Mouse (Mus musculus) cortical plate, adult 2 months (tissue): Measurements from ENCODE around the gene Fbxo40. TPM values are rescaled to one million over a fixed set of nuclear protein-coding genes. Genes with fewer than 3 reads are reported as not detected.

Experiments
- H3K27ac ChIP-seq: fragments of 200-500 bp; 2 replicates; pipeline ENCODE4 v1.5.1; 2012; ENCODE audit warnings: low read length, control low read depth, inconsistent platforms; ENCODE audit not compliant: insufficient read depth
- H3K4me1 ChIP-seq: fragments of 200-500 bp; 2 replicates; pipeline ENCODE4 v1.6.1; 2011; ENCODE audit warnings: low read length; ENCODE audit not compliant: control insufficient read depth, insufficient read depth
- H3K4me3 ChIP-seq: fragments of 200-500 bp; 2 replicates; pipeline ENCODE4 v1.5.1; 2011; ENCODE audit warnings: mild to moderate bottlenecking, low read length, control low read depth; ENCODE audit not compliant: insufficient read depth
- CTCF ChIP-seq: fragments of 200-500 bp; IDR thresholded peaks from 2 replicates; pipeline ENCODE4 v1.5.1; 2011; ENCODE audit warnings: mild to moderate bottlenecking, control low read depth, low read length; ENCODE audit not compliant: insufficient read depth; ENCODE audit errors: extremely low read depth
- POLR2A ChIP-seq: fragments of 200-500 bp; IDR thresholded peaks from 2 replicates; pipeline ENCODE4 v1.6.1; 2011; ENCODE audit warnings: mild to moderate bottlenecking, low read length, control low read depth; ENCODE audit not compliant: insufficient read depth; ENCODE audit errors: extremely low read depth
- polyA plus RNA-seq: library from polyadenylated mRNA; depleted of rRNA; stranded (reverse); fragments of >200 nt; gene quantifications from 2 replicates; pipeline ENCODE4 v1.2.3, GENCODE M21; 2012; rRNA removed

Gene Fbxo40
- polyA plus RNA-seq = 0.10 and 0.15 TPM in 2 replicates

DNA sequence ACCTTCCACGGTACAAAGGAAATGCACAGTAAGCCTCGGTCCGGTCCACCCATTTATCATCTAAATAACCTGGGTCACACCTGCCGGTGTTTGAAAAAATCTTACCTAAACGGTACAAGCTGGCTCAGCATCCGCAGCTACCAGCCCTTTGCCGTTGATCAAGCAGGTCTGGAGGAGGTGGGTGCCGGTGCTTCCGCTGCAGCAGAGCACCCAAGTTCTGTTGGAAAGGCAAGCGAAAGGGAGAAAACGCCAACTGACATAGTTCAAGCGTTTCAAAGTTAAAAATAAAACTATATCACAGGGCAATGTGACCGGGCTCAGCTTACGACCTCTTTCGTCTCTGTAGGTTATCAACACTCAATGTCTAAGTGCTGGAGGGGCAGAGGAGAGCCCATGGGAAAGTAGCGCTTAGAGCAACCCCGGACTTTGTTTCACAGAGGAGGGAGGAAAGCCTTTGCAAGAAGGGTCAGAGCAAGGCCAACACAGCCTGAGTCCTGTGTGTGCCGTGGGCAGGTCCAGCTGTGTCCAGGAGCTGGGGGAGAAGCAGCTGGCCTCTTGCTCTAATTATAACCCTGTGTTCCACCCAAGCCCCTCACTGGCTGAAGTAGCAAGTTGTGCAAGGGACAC lies at the start of gene Fbxo40:
Gene Fbxo40 (minus strand): TSS at position 469 of the 627 bp plus-strand sequence.
- TF ChIP-seq POLR2A (no peak), CTCF (no peak)
- Histone ChIP-seq H3K4me3 (no peak within 1 kb of the TSS), H3K27ac (no peak within 1 kb of the TSS), H3K4me1 (no peaks in the 10 kb centered on the region)

DNA sequence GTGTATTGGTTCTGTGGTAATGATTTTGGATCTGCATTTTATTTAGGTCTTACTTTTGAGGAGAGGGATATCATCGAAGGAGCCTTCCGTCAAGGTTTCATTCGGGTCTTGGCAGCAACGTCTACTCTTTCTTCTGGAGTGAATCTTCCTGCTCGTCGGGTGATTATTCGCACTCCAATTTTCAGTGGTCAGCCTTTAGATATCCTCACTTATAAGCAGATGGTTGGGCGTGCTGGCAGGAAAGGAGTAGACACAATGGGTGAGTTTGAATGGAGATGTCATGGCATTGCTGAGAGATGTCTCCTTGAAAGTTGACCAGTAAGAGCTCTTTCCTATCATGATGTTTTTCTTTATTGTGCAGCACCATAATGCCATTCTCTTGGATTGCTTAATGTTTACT lies 44.5 kb upstream of the Fbxo40 start:
- TF ChIP-seq CTCF (no peak), POLR2A (no peak)
- Histone ChIP-seq H3K27ac (no peak overlapping the region), H3K4me1 (no peaks in the 10 kb centered on the region), H3K4me3 (no peak overlapping the region)

DNA sequence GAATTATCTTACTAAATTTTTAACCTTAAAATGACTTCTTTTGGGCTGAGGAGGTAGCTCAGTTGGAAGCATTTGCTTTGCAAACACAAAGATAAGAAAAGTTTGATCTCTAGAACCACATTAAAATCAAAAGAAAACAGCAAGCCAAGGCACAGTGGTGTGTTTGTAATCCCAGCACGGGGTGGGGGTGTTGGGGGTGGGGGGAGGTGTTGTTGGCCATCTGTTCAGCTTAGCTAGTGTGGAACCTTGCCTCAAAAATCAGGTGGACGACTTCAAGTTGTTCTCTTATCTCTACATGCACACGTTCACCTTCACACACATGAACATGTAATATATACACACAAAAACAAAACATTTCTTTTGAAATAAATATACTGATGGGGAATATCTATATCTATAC lies 41.7 kb upstream of the Fbxo40 start:
- Histone ChIP-seq H3K27ac (no peak overlapping the region), H3K4me3 (no peak overlapping the region), H3K4me1 (no peaks in the 10 kb centered on the region)
- TF ChIP-seq CTCF (no peak), POLR2A (no peak)

DNA sequence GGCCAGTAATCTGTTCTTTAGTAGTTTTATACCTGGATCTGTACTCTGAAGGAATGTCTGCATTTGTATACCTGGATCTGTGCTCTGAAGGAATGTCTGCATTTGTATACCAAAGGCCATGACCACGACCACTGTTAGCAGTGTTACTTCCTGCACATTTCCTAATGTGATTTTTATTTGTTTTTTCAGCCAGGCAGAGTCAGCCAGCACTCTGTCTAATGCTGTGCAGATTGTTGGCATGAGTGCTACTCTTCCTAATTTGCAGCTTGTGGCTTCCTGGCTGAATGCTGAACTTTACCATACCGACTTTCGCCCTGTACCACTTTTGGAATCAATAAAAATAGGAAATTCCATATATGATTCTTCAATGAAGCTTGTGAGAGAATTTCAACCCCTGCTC lies 37.3 kb upstream of the Fbxo40 start:
- Histone ChIP-seq H3K27ac (no peak overlapping the region), H3K4me3 (no peak overlapping the region), H3K4me1 (no peaks in the 10 kb centered on the region)
- TF ChIP-seq CTCF = no peak
- no peak for TF ChIP-seq POLR2A

DNA sequence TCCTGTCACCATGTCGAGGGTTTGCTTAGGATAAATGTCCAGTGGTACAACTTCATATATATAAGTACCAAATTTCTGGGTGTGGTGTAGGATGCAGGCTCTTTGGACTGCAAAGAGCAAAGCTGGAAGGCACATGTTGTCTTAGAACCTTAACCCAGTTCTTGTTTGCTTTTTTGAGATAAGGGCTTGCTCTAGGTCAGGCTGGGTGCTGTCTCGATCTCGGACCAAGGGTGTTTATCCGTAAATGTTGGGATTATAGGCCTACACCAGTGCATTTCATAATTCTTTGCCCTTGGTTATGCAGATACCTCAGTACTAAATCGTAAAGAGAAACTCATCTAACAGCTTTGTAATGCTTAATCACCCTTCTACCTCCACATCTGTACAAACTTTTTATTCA lies 22.1 kb upstream of the Fbxo40 start:
- peak overlapping the region; percentile 46; the same call in 1 of the 2 replicates for H3K4me3 ChIP-seq
- no peak overlapping the region for H3K27ac ChIP-seq
- TF ChIP-seq POLR2A = no peak
- TF ChIP-seq CTCF = no peak
- H3K4me1 ChIP-seq = 0 out of 2 replicates have a peak, but pooled peaks cover 2% of the 10 kb centered on the region

DNA sequence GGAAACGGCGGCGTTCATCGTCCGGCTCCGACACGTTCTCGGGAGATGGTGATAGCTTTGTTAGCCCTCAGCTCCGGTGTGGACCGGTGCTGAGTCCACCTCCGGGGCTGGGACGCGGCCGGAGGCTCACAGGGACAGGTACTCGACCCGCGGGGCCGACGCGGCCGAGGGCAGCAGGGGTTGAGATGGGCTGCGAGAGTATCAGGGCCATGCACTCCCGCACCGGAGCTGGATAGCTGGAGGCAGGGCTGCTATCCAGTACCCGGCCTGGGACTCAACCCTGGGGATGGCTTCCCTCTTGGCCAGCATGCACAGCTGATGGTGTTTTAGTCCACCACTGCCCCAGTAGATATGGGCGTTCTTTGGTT lies 21.6 kb upstream of the Fbxo40 start:
- TF ChIP-seq CTCF (no peak), POLR2A (no peak)

DNA sequence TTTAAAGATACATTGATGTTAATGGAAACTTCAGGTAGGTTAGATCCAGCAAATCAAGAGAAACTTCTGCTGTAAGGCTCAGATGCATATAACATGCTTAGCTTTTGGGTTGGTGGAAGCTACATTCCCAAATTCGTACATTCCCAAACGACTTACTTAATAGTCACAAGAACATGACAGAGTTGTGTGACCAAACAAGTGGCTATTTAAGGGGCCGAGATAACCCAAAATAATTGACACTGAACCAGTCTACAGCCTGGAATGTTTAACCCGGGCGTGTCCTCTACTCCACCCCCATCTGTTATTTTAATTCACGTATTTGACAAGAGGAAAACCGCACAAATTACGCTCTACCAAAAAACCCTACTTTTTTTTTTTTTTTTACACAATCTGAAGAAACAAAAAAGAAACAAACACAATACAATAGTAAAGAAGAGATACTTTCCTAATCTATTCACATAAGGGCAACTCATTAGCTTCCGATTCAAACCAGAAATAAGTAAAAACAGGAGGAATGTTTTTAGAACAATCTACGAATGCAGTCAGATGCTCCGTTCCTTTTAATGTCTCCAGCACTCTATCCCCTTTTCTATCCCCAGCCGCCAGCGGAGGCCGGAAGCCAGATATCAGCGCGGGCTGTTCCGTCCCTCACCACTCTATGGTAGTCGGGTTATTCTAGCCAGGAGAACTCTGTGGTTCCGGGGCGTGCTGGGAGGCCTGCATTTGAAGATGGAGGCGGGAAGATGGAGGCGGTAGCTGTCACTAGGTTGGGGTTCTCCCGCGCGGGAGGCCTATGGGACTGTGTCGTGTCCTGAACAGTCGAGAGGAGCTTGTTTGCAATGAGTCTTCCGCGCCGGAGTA lies 21.0 kb upstream of the Fbxo40 start, which contains the start of gene Polq:
Gene Polq (plus strand): TSS at position 726 of the 861 bp plus-strand sequence.
- 0 out of 2 replicates have a peak, but pooled peaks cover 2% of the 10 kb centered on the region for H3K4me1 ChIP-seq
- H3K4me3 ChIP-seq = peak within 1 kb of the TSS; percentile 46
- TF ChIP-seq CTCF (no peak), POLR2A (peak; percentile 77; the same call in 1 of the 2 replicates)
- no peak within 1 kb of the TSS for H3K27ac ChIP-seq

More for the DNA sequence above, 21.6 kb upstream of the Fbxo40 start:
- Histone ChIP-seq H3K4me1 (0 out of 2 replicates have a peak, but pooled peaks cover 2% of the 10 kb centered on the region), H3K27ac (no peak overlapping the region), H3K4me3 (peak overlapping the region; percentile 46)

DNA sequence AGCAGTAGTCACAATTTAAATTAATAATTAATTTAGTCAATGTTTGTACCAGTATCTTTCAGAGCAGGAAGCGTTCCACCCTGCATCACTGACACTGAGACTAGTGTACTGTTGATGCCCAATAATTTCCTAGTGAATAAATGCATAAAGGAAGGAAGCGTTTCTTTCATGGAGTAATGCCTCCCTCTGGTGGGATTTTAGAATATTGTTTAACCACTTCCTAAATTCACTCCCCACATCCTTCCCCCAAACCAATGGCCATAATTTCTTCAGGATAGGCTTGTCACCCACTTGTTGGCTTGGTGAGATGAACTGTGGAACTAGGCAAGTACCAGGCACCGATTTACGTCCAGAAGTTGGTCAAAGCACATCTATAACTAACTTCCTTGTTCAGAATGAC lies 20.1 kb upstream of the Fbxo40 start:
- Histone ChIP-seq H3K27ac (no peak overlapping the region), H3K4me3 (no peak overlapping the region), H3K4me1 (0 out of 2 replicates have a peak, but pooled peaks cover 2% of the 10 kb centered on the region)
- TF ChIP-seq POLR2A = no peak
- 0 out of 2 replicates have a peak, but pooled peaks have one; percentile 23 for TF ChIP-seq CTCF

DNA sequence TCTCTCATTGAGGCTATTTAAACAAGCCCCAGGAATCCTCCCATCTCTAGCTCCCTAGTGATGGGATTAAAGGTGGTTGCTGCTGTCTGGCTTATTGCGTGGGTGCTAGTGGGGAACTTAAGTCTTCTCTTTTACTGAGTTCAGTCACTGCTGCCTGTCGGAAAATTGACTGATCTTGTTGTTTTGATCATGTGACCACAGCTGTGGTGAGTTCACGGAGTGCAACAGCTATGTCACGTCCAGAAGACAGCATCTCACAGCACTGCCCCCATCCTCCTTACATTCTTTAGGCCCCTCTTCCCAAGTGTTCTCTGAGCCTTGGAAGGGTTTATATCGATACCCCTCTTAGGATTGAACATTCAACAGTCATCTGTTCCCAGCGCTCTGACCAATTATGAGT lies 19.0 kb upstream of the Fbxo40 start:
- no peak for TF ChIP-seq CTCF
- no peak overlapping the region for H3K4me3 ChIP-seq
- H3K4me1 ChIP-seq = 0 out of 2 replicates have a peak, but pooled peaks cover 2% of the 10 kb centered on the region
- no peak overlapping the region for H3K27ac ChIP-seq
